Mouse (Mus musculus): ENCODE measurements around the gene Krtap26-1. TPM values are rescaled to one million over a fixed set of nuclear protein-coding genes. Genes with fewer than 3 reads are reported as not detected.

Krtap26-1 gene
- total RNA-seq, 2 experiments from 2014 or later, result not detected

Other genes starting within 250 kb of the Krtap26-1 start
- not detected for gene Cldn17, start 140.8 kb downstream of the Krtap26-1 start, total RNA-seq (2021)
- not detected for gene Cldn8, start 84.6 kb downstream of the Krtap26-1 start, total RNA-seq (2021)
- gene Krtap24-1, start 35.5 kb downstream of the Krtap26-1 start, total RNA-seq (2021), result not detected
- gene 2310079G19Rik, start 20.1 kb downstream of the Krtap26-1 start, total RNA-seq (2021), result not detected
- gene Krtap27-1, start 23.9 kb upstream of the Krtap26-1 start, total RNA-seq (2021), result not detected
- gene 2310061N02Rik, start 60.2 kb upstream of the Krtap26-1 start, total RNA-seq (2021), result not detected
- not detected for gene Krtap13-1, start 81.1 kb upstream of the Krtap26-1 start, total RNA-seq (2021)
- gene Krtap13, start 103.8 kb upstream of the Krtap26-1 start, total RNA-seq (2021), result not detected
- gene 2310034C09Rik, start 111.1 kb upstream of the Krtap26-1 start, total RNA-seq (2021), result not detected
- not detected for gene 2310057N15Rik, start 126.4 kb upstream of the Krtap26-1 start, total RNA-seq (2021)
- not detected for gene Gm5965, start 130.1 kb upstream of the Krtap26-1 start, total RNA-seq (2021)
- not detected for gene Gm20741, start 164.4 kb upstream of the Krtap26-1 start, total RNA-seq (2021)
- gene Krtap15, start 172.4 kb upstream of the Krtap26-1 start, total RNA-seq (2021), result not detected
- not detected for gene Krtap14, start 178.3 kb upstream of the Krtap26-1 start, total RNA-seq (2021)
- not detected for gene Krtap19-1, start 221.6 kb upstream of the Krtap26-1 start, total RNA-seq (2021)
- not detected for gene Krtap19-2, start 226.5 kb upstream of the Krtap26-1 start, total RNA-seq (2021)
- gene Krtap19-3, start 230.2 kb upstream of the Krtap26-1 start, total RNA-seq (2021), result not detected
- not detected for gene Krtap19-4, start 237.3 kb upstream of the Krtap26-1 start, total RNA-seq (2021)
- not detected for gene Krtap19-5, start 248.7 kb upstream of the Krtap26-1 start, total RNA-seq (2021)

Data from gastrocnemius, postnatal 4 days (tissue).